Mouse (Mus musculus) heart, postnatal 0 days (tissue): ENCODE measurements around the gene Hoxa6. TPM values are rescaled to one million over a fixed set of nuclear protein-coding genes. Genes with fewer than 3 reads are reported as not detected.

ENCODE experiments used
- ATAC-seq: fragments of 200-750 bp; cut with Nextera tagmentation; 2 replicates; pipeline ENCODE4 v1.8.0; 2017; ENCODE audit warnings: low read depth, moderate number of reproducible peaks, moderate library complexity; ENCODE audit not compliant: insufficient read depth
- DNase-seq: peaks from one replicate; pipeline ENCODE4 v3.0.0-alpha.2; 2016; ENCODE audit warnings: low spot score
- H3K27ac ChIP-seq: fragments of 300-500 bp; sonication (generic); 2 replicates; pipeline ENCODE4 v1.5.1; 2014; ENCODE audit warnings: low read depth, mild to moderate bottlenecking
- H3K27me3 ChIP-seq: fragments of 300-500 bp; sonication (generic); 2 replicates; pipeline ENCODE4 v1.6.1; 2014; ENCODE audit warnings: low read length, mixed read lengths; ENCODE audit not compliant: control insufficient read depth, insufficient read depth
- H3K36me3 ChIP-seq: fragments of 300-500 bp; sonication (generic); replicated peaks from 2 replicates; pipeline ENCODE4 v1.6.1; 2014; ENCODE audit warnings: low read length, mixed read lengths; ENCODE audit not compliant: control insufficient read depth, insufficient read depth
- H3K4me1 ChIP-seq: fragments of 300-500 bp; sonication (generic); 2 replicates; pipeline ENCODE4 v1.6.1; 2014; ENCODE audit warnings: antibody characterized with exemption; ENCODE audit not compliant: control insufficient read depth, insufficient read depth
- H3K4me2 ChIP-seq: fragments of 300-500 bp; sonication (generic); 2 replicates; pipeline ENCODE4 v1.6.1; 2014; ENCODE audit warnings: low read depth, mild to moderate bottlenecking, low read length, moderate library complexity
- H3K4me3 ChIP-seq: fragments of 300-500 bp; sonication (generic); 2 replicates; pipeline ENCODE4 v1.5.1; 2014; ENCODE audit warnings: low read depth, low read length
- H3K9ac ChIP-seq: fragments of 300-500 bp; sonication (generic); replicated peaks from 2 replicates; pipeline ENCODE4 v1.6.1; 2014; ENCODE audit warnings: low read depth, low read length, mixed read lengths
- H3K9me3 ChIP-seq: fragments of 300-500 bp; sonication (generic); replicated peaks from 2 replicates; pipeline ENCODE4 v1.6.1; 2016; ENCODE audit warnings: low read length; ENCODE audit not compliant: control insufficient read depth
- CTCF ChIP-seq: IDR thresholded peaks from 2 replicates; pipeline ENCODE4 v1.5.1; 2016; ENCODE audit warnings: antibody characterized with exemption, control low read depth, low read depth
- EP300 ChIP-seq: IDR thresholded peaks from 2 replicates; pipeline ENCODE4 v1.6.1; 2016; ENCODE audit warnings: antibody characterized with exemption, low read depth
- WGBS: fragments of 180-500 bp; shearing (Covaris S2); extraction: QIAGEN DNeasy Blood & Tissue Kit; methylation state at CpG from one replicate; pipeline ENCODE4 v1.1.7; 2014; 5-methylcytosine and 5-hydroxymethylcytosine counted together
- polyA plus RNA-seq: library from polyadenylated mRNA; unstranded; fragments of >200 nt; fragmentation: Nextera tagmentation; extraction: Ambion mirVana; gene quantifications from 2 replicates; pipeline ENCODE4 v1.2.1, GENCODE M21; 2015
- total RNA-seq: library from RNA; depleted of rRNA; stranded (reverse); fragments of >200 nt; gene quantifications from 2 replicates; pipeline ENCODE4 v1.2.3, GENCODE M21; 2014; ENCODE audit warnings: low replicate concordance; rRNA removed

Hoxa6 gene
- total RNA-seq (not detected in 2 replicates), polyA plus RNA-seq (not detected in 2 replicates)

DNA sequence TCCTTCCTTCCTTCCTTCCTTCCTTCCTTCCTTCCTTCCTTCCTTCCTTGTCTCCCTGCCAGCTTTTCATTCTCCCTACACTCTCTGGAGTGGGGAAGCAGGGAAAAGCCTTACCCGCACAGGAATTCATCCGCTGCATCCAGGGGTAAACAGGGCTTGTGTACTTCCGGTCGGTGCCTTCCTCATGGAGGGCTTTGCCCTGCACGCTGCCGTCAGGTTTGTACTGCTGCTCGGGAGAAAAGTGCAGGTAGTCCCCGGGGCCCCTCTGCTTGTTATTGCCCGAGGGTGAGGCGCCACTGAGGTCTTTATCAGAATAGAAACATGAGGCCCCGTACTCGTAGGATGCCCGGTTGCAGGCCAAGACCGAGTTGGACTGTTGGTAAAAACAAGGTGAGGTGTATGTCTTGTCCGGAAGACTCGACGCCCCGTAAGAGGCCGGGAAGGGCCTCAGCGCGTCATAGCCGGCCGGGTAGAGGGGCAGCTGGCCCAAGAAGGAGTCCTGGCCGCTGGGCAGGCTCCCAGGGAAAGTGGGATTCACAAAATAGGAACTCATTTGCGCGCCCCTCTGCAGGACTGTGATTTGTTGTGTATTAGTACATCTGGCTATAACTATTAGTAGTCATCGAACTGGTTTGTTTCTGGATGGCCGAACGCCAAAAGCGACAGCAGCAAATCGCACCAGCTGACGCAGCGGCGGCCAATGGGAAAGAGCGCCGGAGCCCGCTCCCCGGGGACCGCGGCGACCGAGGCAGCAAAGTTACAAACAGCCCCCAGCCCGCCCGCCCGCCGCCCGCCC, at the start of gene Hoxa6:
Gene Hoxa6 (minus strand): TSS at position 651 of the 796 bp plus-strand sequence.
- DNase-seq, result no peak
- Histone ChIP-seq H3K27me3 (peaks cover 99% of the 10 kb centered on the region), H3K27ac (no peak within 1 kb of the TSS), H3K9me3 (no peaks in the 10 kb centered on the region), H3K9ac (no peak within 1 kb of the TSS), H3K4me2 (peak within 1 kb of the TSS; percentile 49), H3K36me3 (no peaks in the 10 kb centered on the region), H3K4me1 (no peaks in the 10 kb centered on the region), H3K4me3 (peak within 1 kb of the TSS; percentile 33)
- 3% methylated on average over 47 of the region's 47 CpGs for WGBS
- ATAC-seq, result no peak
- no peak for TF ChIP-seq CTCF
- no peak for TF ChIP-seq EP300

DNA sequence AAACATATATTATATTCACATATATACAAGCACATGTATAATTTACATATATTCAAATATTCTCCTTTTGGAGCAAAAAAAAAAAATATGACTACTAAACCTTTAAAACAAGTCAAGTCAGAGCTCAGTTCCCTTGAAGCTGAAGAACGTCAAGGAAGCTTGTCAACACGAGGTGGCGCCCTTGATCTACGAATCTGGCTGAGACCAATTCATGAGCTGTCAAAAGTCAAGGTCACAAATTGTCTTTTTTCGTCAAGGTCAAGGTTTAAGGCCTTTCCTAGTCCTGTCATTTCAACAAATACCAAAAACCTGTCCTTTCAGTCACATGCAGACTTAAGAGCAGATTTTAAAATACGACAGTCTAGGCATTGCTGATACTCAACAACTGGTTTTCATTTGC, 48.4 kb upstream of the Hoxa6 start:
- no peaks in the 10 kb centered on the region for H3K9me3 ChIP-seq
- WGBS, result 0% methylated on average over 6 of the region's 6 CpGs
- peaks cover 6% of the 10 kb centered on the region; the same call in 1 of the 2 replicates for H3K4me1 ChIP-seq
- TF ChIP-seq EP300, result no peak
- TF ChIP-seq CTCF, result peak; percentile 77
- ATAC-seq, result no peak
- no peak overlapping the region for H3K9ac ChIP-seq
- H3K27ac ChIP-seq, result no peak overlapping the region
- peak; percentile 72 for DNase-seq
- no peak overlapping the region for H3K4me3 ChIP-seq
- H3K36me3 ChIP-seq, result no peaks in the 10 kb centered on the region
- H3K4me2 ChIP-seq, result no peak overlapping the region
- H3K27me3 ChIP-seq, result peaks cover 95% of the 10 kb centered on the region

DNA sequence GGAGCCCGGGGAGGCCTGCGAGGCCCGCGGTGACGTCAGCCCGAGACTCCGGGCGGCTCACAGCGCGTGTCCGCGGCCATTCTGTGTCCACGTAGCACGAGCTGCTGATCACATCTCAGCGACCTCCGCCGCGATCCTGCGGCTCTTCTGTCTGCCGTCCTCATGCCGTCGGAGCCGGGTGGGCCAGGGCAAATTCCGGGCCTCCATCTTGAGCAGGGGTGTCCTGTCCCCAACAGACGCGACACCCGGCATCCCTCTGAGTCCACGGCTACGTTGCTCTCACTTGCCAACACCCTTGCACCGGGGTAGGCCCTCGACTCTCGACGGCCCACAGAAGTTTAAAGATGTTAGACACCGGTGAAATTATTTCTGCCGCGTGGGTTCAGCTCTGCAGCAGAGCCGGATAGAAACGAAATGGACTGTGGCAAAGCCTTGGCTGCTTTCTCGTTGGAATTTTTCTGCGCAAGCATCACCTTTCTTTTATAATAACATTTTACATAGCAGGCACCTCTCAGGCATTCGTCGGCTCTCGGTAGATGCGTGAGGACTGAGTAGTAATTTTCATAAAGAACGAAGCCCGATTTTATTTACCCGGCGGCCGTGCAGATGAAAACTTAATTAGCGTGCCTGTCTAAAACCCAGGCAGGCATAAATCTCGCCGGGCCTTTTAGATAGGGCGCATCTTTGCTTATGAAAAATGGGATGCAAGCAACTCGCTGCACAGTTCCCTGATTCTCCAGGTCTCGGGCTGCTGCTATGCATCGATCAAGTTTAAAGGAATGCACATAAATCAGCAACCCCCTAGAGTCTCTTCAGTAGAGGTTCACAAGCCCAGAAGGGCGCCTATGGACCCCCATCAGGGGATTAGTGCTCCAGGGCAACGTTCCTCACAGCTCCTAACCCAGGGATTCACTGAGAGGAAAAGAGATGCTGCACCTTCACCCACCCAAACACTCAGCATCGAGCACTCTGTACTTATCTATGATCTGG, 45.3 kb upstream of the Hoxa6 start:
- no peaks in the 10 kb centered on the region for H3K9me3 ChIP-seq
- no peak overlapping the region for H3K9ac ChIP-seq
- H3K27me3 ChIP-seq, result peaks cover 97% of the 10 kb centered on the region
- 0 out of 2 replicates have a peak overlapping the region, but pooled peaks have one; percentile 12 for H3K4me3 ChIP-seq
- H3K4me1 ChIP-seq, result no peaks in the 10 kb centered on the region
- TF ChIP-seq CTCF, result no peak
- TF ChIP-seq EP300, result no peak
- DNase-seq, result no peak
- 0 out of 2 replicates have a peak overlapping the region, but pooled peaks have one; percentile 2 for H3K4me2 ChIP-seq
- WGBS, result 2% methylated on average over 59 of the region's 59 CpGs
- no peak for ATAC-seq
- H3K36me3 ChIP-seq, result no peaks in the 10 kb centered on the region
- H3K27ac ChIP-seq, result no peak overlapping the region

DNA sequence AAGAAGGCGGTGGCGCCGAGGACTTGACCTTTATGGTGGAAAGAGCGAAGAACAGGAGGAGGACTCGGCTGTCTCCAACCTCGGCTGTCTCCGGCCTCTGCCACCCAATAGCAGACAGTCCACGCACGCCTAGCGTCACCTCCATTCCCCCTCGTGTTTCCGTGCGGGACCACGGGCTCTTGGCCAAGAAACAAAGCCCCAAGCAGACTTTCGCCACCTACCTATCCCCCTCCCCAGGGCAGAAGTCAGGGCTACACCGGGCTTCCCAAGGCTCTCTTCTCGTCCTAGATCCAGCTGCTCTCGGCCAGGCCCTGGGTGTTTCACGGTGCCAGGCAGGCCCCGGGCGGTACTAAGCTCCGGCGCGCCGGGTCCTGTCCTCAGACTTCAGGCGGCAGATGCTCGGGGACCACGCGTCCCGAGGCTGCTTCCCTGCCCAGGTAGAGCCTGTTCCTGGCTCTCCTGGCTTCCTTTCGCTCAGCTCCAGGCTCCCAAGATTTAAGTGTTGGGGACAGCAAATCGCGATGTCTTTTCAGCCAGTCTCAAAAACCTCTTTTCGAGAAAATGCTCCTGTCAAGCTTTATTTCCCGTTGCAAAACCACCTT, 44.4 kb upstream of the Hoxa6 start:
- Histone ChIP-seq H3K9ac (no peak overlapping the region), H3K4me2 (no peak overlapping the region), H3K27me3 (peaks cover 97% of the 10 kb centered on the region), H3K27ac (no peak overlapping the region), H3K4me3 (peak overlapping the region; percentile 12; the same call in 1 of the 2 replicates), H3K36me3 (no peaks in the 10 kb centered on the region), H3K4me1 (no peaks in the 10 kb centered on the region), H3K9me3 (no peaks in the 10 kb centered on the region)
- TF ChIP-seq EP300, result no peak
- DNase-seq (no peak), ATAC-seq (no peak)
- 2% methylated on average over 35 of the region's 35 CpGs for WGBS
